Mouse (Mus musculus): ENCODE measurements around the gene A4gnt.
A peak's percentile ranks its signal among the peaks of the same experiment; 100 is the strongest.

The A4gnt gene

DNA sequence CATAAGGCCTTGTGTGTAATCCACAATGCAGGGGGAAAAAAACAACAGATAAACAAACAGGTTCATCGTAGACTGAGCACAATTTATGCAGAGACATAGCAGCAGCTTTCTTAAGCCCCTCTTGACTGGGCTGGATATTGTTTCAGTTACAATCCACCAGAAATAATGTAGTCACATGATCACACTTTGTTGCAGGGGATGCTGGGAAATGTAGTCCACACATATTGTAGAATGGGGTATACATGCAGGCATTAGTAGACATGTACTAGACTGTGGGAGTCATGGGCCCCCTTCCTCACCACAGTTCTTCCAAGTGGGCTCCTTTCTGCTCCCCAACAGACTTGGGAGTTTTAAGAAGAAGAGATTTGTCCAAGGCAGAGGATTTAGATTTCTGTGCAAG lies 24.5 kb downstream of the A4gnt start:
- DNase-seq (ENCODE audit: low spot score in 2 of 2), result no peak

DNA sequence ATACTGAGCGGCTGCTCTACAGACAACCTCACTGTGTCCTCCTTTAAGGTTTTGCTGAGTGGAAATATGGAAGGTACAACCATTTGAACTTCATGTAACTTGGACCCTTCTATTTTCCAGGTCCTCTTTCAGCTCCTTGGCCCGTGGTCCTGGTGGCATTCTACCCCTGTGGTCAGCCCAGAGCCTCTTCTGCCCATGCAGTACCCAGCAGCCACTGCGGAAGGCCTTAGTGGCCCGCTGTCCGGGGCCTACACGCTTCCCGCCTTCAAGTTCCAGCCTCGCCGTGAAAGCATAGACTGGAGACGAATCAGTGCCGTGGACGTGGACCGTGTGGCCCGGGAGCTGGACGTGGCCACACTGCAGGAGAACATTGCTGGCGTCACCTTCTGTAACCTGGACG lies 24.9 kb downstream of the A4gnt start:
- no peak for DNase-seq (ENCODE audit: low spot score in 2 of 2)

DNA sequence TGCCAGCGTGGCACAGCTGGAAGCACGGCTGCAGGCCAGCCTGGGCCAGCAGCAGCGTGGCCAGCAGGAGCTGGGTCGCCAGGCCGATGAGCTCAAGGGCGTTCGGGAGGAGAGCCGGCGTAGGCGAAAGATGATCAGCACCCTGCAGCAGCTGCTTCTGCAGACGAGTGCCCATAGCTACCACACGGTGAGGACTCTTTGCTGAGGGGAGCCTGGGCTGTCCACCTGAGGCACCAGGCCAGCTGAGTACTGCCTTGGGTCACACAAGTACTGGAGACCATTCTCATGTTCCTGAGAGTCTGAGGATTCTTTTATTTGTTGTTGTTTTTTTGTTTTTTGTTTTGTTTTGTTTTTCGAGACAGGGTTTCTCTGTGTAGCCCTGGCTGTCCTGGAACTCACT lies 25.4 kb downstream of the A4gnt start:
- no peak for DNase-seq (ENCODE audit: low spot score in 2 of 2)

DNA sequence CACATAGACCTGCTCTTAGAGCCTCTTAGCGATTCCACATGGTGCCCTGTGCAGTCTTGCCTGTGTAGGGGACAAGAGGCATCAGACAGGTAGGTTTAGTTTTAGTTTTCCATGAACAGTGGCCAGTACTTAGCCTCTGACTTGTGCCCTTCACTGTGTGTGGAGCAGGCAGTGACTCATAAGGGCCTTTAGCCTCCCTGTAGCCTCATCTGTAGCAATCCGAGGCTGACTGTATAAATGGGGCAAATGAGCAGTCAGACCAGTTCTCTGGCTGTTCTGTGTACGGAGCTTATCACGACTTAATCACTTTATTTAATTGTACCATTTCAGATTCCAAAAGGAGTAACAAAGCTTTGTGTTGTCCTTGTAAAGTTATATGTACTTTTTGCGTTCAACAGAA lies 27.7 kb downstream of the A4gnt start:
- no peak for DNase-seq (ENCODE audit: low spot score in 2 of 2)

DNA sequence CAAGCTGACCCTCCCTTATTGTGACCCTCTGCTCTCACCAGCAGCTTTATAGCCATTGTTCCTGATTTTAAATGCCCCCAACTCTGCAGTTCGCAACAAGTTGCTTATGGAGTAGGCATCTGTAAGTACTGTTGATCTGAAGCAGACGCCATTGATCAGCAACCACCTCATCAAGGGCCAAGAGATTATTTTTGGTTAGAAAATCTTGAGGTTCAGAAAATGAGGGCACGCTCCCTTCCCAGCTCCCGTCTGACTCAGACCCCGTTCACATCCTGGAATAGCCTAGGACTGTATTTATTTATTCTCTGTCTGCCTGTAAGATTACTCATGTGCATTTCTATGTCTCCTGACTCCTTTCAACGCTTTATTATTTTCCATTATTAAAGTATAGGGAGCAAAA lies 33.1 kb downstream of the A4gnt start:
- no peak for DNase-seq (ENCODE audit: low spot score in 2 of 2)

DNA sequence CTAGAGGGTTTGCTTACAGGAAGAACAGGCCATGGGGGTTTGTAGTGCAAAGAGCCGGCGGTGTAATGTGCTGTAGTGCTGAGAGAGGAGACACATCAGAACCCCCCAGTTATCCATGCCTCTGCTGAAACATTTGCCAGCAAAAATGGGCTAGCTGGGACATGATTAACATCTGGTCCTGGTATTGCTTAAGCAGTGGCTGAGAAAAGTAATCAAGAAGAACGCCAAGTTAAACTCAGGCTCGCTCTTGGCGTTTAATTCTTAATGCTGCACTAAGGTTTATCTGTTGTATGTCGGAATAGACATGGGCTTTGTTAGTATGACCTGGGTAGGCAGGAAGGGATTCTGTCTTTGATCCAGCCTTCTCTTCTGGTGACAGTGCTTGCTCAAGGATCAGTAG lies 33.8 kb downstream of the A4gnt start:
- DNase-seq (ENCODE audit: low spot score in 2 of 2), result no peak

DNA sequence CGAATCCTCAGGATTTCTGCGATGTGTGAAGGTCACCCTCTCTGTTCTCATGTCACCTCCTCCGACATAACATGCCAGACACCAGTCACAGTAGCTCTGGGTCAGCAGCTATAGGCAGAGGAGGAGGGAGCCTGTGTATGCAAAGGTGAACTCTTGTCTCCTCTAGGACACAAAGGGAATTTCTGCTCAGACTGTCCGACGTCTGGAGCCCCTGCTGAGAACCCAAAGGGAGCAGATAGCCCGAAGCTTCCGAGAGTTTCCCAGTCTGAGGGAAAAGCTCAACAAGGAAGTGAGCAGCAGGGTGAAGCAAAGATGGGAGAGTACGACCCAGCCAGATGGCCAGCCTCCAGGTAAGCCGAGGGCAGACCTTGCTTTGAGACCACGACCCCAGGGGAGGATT lies 48.5 kb downstream of the A4gnt start:
- DNase-seq (ENCODE audit: low spot score in 2 of 2), result no peak

DNA sequence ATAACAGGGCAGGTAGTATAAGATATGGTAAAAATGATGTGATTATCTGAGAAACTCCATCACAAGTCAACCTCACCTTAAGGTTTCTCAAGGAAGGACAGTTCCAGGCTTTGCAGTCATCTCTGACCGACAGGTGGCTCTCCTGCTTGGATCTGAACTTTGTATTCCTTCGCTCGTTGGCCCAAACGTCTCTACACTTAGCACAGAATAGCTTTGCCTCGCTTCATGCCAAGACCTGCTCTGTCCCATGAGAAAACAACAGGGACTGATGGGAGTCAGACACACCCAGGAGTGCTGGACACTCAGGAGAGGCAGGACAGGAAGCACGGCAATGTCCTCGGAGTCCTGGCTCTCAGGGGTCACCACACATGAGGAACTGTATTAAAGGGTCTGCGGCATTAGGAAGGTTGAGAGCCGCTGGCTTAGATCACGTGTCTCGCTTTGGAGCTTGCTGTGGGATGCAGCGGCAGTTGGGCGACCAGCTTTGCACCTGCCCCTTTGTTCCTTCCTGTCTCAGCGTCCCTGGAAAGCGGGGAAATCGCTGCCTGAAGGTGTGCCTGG lies 49.4 kb downstream of the A4gnt start:
- no peak for DNase-seq (ENCODE audit: low spot score in 2 of 2)

DNA sequence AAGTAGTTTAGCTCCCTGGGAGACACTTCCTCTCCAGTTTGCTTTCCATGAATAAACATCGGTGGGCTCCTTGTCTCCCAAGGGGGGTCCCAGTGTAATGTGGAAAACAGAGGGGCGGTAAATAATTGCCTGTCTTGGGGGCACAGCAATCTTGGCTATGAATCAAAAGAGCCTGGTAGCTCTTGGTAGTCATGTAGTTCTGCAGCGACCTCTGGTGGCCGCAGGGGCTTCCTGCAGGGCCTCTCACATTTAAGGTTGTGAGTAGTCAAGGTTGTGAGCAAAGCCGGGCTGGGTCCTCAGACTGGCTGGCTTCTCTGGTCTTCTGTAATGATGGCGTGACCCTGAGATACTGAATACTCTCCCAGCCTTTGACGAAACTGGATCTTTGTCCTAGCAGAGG lies 50.1 kb downstream of the A4gnt start:
- peak; percentile 29 to 76 for DNase-seq (ENCODE audit: low spot score in 2 of 2)

DNA sequence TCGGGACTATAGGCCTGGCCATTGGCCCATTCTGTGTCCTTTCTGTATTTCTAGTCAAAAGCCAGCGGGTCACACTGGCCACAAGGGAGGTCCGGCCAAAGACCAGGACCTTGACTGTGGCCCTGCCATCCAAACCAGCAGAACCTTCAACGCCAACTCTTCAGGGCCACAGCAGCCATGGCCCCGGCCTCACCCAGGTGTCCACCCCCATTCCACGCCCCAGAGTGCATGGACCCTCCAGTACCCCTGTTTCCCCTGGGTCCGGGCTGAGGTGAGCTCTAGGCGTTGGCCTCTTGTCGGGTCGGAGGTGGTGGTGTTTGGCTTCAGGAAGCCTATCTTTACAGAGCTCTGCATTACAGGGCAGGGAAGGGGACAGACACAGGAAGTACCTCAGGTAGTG lies 50.6 kb downstream of the A4gnt start:
- DNase-seq (ENCODE audit: low spot score in 2 of 2), result no peak

DNA sequence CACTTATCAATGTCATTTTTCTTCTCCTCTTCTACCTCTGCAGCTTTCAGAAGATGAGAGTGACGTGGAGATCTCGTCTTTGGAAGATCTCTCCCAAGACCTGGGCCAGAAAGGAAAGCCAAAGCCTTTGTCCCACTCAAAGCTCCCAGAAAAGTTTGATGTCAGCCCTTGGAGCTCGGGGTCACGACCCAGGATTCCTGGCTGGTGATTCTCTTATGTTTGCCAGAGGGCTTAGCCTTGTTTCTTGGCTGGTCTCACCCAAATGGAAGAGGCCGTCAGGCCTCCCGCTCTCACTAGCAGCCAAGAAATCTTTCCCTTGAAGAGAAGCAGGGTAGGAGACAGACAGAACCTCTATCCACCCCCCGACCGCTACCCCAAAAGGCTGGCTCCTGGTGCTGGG lies 55.3 kb downstream of the A4gnt start:
- no peak for DNase-seq (ENCODE audit: low spot score in 2 of 2)

DNA sequence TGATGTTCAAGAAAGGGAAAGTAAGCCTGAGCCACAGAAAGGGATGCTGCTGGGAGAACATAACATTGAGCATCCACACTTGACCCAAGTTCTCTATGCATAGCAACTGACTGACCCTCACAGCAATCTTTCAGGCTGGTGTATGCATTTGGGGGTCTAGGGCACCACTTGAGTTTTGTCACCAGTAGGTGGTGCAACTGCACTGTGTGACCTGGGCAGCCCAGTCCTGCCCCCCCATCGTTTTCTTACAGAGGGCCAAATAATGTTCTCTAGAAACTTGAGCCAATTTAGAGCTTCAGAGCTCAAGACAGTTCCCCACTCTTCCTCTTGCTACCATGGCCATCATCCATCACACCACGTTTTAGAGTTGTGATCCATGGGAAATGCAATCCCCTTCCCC lies 59.3 kb downstream of the A4gnt start:
- DNase-seq (ENCODE audit: low spot score in 2 of 2), result no peak
